Mouse (Mus musculus) bone marrow, adult 2 months (tissue): ENCODE results near the gene Hacd3. TPM values are rescaled to one million over a fixed set of nuclear protein-coding genes. Genes with fewer than 3 reads are reported as not detected.

ENCODE experiments used
- H3K27ac ChIP-seq: fragments of 200-500 bp; 2 replicates; pipeline ENCODE4 v1.5.1; 2012; ENCODE audit warnings: low read depth, mild to moderate bottlenecking, control low read depth, inconsistent platforms, low read length; ENCODE audit not compliant: control insufficient read depth, poor library complexity, insufficient read depth
- H3K4me1 ChIP-seq: fragments of 200-500 bp; 2 replicates; pipeline ENCODE4 v1.6.1; 2011; ENCODE audit warnings: low read length; ENCODE audit not compliant: control insufficient read depth, insufficient read depth
- H3K4me3 ChIP-seq: fragments of 200-500 bp; replicated peaks from 2 replicates; pipeline ENCODE3; 2011; ENCODE audit warnings: mild to moderate bottlenecking, low read depth, low read length, control low read depth; ENCODE audit not compliant: control insufficient read depth
- CTCF ChIP-seq: fragments of 200-500 bp; IDR thresholded peaks from 2 replicates; pipeline ENCODE4 v1.5.1; 2011; ENCODE audit warnings: low read length, control low read depth; ENCODE audit not compliant: control insufficient read depth, insufficient read depth
- POLR2A ChIP-seq: fragments of 200-500 bp; IDR thresholded peaks from 2 replicates; pipeline ENCODE4 v1.6.1; 2011; ENCODE audit warnings: low read depth, mild to moderate bottlenecking, control low read depth, low read length, borderline replicate concordance; ENCODE audit not compliant: control insufficient read depth
- WGBS: fragments of 180-500 bp; shearing (Covaris S2); methylation state at CpG from one replicate; pipeline ENCODE4 v1.1.7; 2018; 5-methylcytosine and 5-hydroxymethylcytosine counted together
- polyA plus RNA-seq: library from polyadenylated mRNA; stranded (reverse); fragments of >200 nt; gene quantifications from 2 replicates; pipeline ENCODE4 v1.2.4, GENCODE M21; 2011; ENCODE audit warnings: low replicate concordance; ENCODE audit not compliant: missing spikeins, insufficient read depth, insufficient read length

Gene Hacd3
- 9.2 and 18.0 TPM in 2 replicates for polyA plus RNA-seq

DNA sequence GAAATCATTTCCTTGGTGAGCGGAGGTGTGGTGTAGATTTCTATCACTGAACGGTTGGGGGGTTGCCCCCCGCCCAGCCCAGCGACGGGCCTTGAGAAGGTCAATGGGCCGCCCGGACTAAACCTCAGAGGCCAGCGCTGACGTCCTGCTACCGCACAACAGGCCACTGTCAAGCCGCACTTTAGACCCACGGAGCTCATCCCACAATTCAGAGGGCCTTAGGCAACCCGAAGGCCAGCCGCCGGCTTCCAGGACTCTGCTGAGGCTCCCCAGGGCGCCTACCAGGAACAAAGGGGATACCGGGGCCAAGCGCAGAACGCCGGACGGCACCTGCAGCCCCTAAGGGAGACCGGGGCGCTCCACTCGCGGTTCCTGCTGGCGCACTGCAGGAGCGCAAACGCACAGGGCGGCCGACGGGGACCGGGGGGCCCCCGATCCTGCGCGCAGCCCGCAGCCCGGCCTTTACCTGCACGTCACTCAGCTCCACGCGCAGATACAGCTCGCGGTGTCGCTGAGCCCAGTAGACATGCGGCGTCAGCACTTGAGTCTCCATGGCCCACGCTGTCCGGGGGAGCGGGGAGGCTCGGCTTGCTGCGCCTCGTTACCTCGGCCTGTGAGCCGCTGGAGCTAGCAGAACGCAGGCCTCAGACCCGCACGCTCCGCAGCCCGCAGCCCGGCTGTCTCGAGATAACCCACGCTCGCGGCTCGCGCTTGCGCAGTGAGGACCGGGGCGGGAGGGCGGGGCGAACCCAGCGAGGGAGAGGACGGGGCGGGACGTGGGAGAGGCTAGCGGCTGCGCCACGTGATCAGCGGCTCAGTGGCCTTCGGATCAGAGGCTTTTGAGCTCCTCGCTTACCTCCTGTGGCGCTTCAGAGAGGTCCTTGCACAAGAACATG lies at the start of gene Hacd3:
Hacd3 (minus strand) TSS at position 703 of the 896 bp plus-strand sequence.
- Histone ChIP-seq H3K4me3 (peak within 1 kb of the TSS; percentile 88), H3K27ac (peak within 1 kb of the TSS; percentile 89), H3K4me1 (peaks cover 3% of the 10 kb centered on the region; the same call in 1 of the 2 replicates)
- under 1% methylated on average over 81 of the region's 81 CpGs for WGBS
- no peak for TF ChIP-seq CTCF
- TF ChIP-seq POLR2A: peak; percentile 54; the same call in 1 of the 2 replicates

DNA sequence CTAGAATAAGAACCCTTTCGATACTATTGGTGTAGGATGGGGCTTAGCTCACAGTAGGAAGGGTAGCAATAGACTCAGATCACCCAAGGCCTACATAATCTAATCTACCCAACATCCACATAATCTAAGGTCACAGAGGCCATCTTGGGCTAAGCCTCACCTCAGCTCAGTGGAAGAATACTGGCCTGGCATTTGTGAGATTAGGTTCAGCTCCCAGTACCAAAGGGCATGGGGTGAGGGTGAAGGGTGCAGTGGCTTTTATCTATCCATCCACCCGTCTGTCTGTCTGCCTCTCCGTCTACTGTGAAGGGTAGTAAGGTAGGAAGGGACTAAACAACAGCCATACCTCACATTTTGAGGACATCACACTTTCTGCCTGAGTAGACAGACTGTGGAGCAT lies 49.1 kb upstream of the Hacd3 start:
- 65% methylated on average over 3 of the region's 3 CpGs for WGBS
- Histone ChIP-seq H3K4me1 (peaks cover 4% of the 10 kb centered on the region), H3K4me3 (no peak overlapping the region), H3K27ac (no peak overlapping the region; the same call in 1 of the 2 replicates)
- no peak for TF ChIP-seq CTCF
- TF ChIP-seq POLR2A: no peak

DNA sequence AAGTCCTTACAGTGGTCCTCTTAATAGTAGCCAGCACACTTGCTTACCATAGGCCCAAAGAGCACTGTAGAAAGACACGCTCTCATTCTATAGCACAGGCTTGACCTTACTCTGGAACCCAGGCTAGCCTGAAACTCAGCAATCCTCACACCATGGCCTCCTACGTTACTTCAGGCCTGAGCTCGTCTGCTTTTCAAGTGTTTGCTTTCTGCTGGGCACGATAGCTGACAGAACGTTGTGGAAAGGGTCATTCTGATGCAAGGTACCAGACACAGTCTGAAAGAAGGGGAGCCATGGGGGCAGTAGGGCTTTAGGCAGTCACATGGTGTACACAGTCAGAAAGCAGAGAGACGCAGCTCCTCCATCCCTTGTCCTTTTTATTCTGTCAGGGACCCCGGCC lies 42.8 kb upstream of the Hacd3 start:
- TF ChIP-seq POLR2A (no peak), CTCF (no peak)
- WGBS: 94% methylated on average over 7 of the region's 7 CpGs
- H3K4me1 ChIP-seq: no peaks in the 10 kb centered on the region
- no peak overlapping the region for H3K27ac ChIP-seq
- no peak overlapping the region for H3K4me3 ChIP-seq

DNA sequence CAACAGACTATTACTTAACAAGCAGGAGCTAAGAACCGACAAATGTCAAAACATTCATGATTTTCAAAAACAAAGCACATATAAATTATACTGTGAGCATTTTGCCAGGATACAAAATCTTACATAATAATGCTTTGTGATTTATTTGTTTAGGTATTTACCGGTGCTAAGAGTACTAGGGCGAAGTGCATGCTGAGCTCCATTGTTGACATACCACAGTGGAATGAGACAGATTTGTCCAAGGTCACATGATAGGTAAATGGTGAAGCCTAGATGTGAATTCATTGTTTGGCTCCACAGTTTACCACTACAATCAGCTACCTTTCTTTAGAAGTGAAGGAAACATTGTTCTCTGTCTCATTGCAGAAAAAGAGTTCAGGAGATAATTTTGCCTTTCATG lies 29.5 kb upstream of the Hacd3 start:
- WGBS: 96% methylated on average over 3 of the region's 3 CpGs
- Histone ChIP-seq H3K27ac (no peak overlapping the region), H3K4me1 (no peaks in the 10 kb centered on the region), H3K4me3 (no peak overlapping the region)
- TF ChIP-seq POLR2A (no peak), CTCF (no peak)

DNA sequence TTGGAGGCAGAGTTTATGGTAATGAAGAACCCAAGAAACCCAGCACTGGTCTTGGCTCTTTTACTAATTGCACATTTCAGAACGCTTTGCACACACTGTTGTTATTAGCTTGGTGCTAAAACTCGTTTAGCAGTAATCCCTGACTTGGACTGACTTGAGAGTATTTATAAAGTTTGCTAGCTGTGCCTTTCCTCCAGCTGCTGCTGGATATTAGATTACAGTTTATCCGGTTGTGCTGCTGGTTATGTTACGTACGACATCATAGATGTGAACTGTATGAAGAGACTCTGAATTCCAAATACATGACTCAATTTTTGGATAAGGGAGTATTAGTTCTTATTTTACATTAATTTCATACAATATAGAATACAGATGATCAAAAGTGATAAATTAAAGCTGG lies 27.9 kb upstream of the Hacd3 start:
- no peak overlapping the region for H3K4me3 ChIP-seq
- no peak overlapping the region for H3K27ac ChIP-seq
- TF ChIP-seq CTCF (no peak), POLR2A (no peak)
- H3K4me1 ChIP-seq: no peaks in the 10 kb centered on the region
- 92% methylated on average over 5 of the region's 5 CpGs for WGBS

DNA sequence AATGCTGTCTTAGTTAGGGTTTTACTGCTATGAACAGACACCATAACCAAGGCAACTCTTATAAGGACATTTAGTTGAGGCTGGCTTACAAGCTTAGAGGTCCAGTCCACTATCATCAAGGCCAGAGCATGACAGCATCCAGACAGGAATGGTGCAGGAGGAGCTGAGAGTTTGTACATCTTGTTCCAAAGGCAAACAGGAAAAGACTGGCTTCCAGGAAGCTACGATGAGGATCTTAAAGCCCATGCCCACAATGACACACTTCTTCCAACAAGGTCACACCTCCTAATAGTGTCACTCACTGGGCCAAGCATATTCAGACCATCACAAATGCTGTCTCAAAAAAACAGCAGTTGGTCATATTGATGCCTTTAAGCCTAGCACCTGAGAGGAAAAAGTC lies 25.5 kb upstream of the Hacd3 start:
- Histone ChIP-seq H3K4me3 (no peak overlapping the region), H3K27ac (no peak overlapping the region), H3K4me1 (no peaks in the 10 kb centered on the region)
- 88% methylated on average over 1 of the region's 1 CpGs for WGBS
- TF ChIP-seq POLR2A: no peak
- TF ChIP-seq CTCF: no peak

DNA sequence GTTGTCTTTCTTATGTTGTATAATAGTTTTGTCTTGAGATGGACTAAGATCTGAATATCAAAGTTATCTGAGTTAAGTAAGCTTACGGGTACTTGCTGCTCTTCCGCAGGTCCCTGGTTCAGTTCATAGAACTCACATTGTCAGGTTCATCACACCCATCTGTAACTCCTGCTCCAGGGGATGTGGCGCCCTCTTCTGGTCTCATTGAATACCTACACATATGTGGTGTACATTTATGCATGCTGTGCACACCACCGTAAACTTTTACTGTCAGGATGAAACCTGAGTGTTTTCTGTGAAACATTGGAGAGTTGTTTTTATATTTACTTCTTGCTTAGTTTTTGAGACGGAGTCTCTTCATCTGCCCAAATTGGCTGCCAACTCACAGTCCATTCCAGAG lies 19.9 kb upstream of the Hacd3 start:
- TF ChIP-seq POLR2A (no peak), CTCF (0 out of 2 replicates have a peak, but pooled peaks have one; percentile 11)
- Histone ChIP-seq H3K27ac (no peak overlapping the region), H3K4me1 (no peaks in the 10 kb centered on the region), H3K4me3 (no peak overlapping the region)
- WGBS: 98% methylated on average over 5 of the region's 5 CpGs

DNA sequence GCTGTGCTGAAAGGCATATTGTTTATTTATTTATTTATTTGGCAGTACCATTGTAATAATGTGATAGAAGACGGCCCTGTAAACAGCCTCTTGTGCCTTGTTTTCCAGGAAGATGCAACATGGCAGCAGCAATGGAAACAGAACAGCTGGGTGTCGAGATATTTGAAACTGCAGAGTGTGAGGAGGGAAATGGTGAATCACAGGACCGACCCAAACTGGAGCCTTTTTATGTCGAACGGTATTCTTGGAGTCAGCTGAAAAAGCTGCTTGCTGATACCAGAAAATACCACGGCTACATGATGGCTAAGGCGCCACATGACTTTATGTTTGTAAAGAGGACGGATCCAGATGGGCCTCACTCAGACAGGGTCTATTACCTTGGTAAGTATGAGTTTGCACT lies 15.4 kb upstream of the Hacd3 start:
- H3K4me3 ChIP-seq: no peak overlapping the region
- TF ChIP-seq CTCF (no peak), POLR2A (no peak)
- WGBS: 87% methylated on average over 8 of the region's 8 CpGs
- H3K27ac ChIP-seq: no peak overlapping the region
- no peaks in the 10 kb centered on the region; the same call in 1 of the 2 replicates for H3K4me1 ChIP-seq

DNA sequence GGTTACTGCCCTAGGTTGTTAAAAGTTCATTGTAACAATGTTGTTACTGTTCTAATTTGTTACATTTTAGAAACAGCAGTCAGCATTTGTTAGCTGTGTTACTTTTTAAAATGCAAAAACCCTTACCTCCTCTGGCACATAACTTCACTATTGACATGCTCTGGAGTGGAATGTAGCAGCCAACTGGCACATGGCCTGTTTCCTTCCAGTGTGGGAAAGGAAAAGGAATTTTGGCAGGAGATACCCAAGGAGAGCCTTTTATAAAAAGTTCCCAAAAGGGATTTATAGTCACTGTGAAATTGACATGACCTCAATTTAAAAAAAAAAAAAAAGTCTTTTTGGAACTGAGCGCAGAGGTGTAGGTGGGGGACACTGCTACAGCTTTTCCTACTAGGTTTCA lies 15.0 kb upstream of the Hacd3 start:
- TF ChIP-seq CTCF (no peak), POLR2A (no peak)
- 92% methylated on average over 1 of the region's 1 CpGs for WGBS

More for the DNA sequence above, 15.0 kb upstream of the Hacd3 start:
- H3K27ac ChIP-seq: no peak overlapping the region
- no peaks in the 10 kb centered on the region; the same call in 1 of the 2 replicates for H3K4me1 ChIP-seq
- H3K4me3 ChIP-seq: no peak overlapping the region
